Mouse (Mus musculus): ENCODE data around the gene Olfr1143. TPM values are rescaled to one million over a fixed set of nuclear protein-coding genes. Genes with fewer than 3 reads are reported as not detected.

Olfr1143 gene
- polyA plus RNA-seq (2012; rRNA removed; ENCODE audit: low replicate concordance) = not detected in 2 replicates

GRCm38 (mm10) chr2:87800292-87800691 lies at the start of gene Olfr1143:
TSS of gene Olfr1143 (plus strand) at chr2:87800592.

GRCm38 (mm10) chr2:87753891-87754290 lies 46.5 kb upstream of the Olfr1143 start, which contains the start of gene Olfr1141:
TSS of gene Olfr1141 (minus strand) at chr2:87753991.

DNA sequence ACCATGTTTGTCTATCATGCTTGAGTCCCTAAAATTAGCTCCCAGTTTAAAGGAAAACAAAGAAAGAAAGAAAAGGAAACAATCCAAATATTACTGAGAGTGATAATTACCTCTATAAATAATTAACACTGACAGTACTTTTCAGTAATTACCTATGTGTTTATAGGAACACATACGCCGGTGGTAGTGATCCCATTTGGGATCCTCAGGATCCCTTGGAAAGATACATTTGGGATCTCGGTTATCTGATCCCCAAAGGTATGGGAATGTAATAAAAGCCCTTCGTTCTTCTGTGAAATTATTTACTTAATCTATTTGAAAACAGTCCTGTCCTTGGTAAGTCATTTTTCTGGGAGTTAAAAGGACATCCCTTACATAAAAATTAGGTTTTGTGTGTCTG lies 21.2 kb upstream of the Olfr1143 start, which contains the start of gene Olfr152:
Olfr152 (plus strand) TSS at position 301 of the 400 bp plus-strand sequence.

DNA sequence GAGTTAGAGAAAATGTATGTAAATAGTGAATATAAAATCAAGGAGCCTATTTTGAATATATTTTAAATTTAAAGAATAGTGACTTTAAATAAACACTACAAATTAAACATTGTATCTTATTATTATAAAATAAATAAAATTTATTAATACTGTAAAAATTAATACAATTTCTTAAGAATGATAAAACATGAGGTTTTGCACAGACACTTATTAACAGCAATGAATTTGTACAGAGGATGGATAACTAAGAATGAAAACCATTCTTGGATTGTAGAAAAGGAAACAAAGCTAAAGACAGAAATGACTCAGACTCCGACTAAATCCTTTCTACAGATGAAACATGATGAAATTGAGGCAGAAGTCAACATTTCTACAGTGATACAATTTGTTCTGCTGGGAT lies 9.1 kb downstream of the Olfr1143 start, which contains the start of gene Olfr1145:
Olfr1145 (plus strand) TSS at position 301 of the 400 bp plus-strand sequence.

DNA sequence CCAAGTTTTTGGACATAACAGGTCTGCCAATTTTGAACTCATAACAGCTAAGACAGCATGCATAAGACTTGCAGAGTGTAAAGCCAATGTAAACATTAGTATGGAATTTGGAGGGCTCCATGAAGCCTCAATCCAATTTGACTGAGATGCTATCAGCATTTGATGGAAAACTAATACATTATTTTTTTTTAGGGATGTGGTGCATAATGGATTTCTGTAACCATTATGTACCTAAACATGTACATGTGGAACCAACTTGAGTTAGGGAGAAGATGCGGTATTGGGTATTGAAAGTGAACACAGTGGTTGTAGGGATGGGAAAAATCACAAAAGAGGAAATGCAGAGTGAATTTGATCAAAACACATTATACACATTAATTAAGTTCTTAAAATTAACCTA lies 29.8 kb downstream of the Olfr1143 start, which contains the start of gene Olfr1148:
Olfr1148 (plus strand) TSS at position 301 of the 400 bp plus-strand sequence.

GRCm38 (mm10) chr2:87843693-87844092 lies 43.3 kb downstream of the Olfr1143 start, which contains the start of gene Olfr1150-ps1:
TSS of gene Olfr1150-ps1 (plus strand) at chr2:87843993.

Other genes starting within 250 kb of the Olfr1143 start
- not detected in 2 replicates for gene Olfr1129, start 226.7 kb upstream of the Olfr1143 start, polyA plus RNA-seq (2012; rRNA removed; ENCODE audit: low replicate concordance)
- gene Olfr1130, start 194.4 kb upstream of the Olfr1143 start, polyA plus RNA-seq (2012; rRNA removed; ENCODE audit: low replicate concordance) = not detected in 2 replicates
- not detected in 2 replicates for gene Olfr1131, start 173.5 kb upstream of the Olfr1143 start, polyA plus RNA-seq (2012; rRNA removed; ENCODE audit: low replicate concordance)
- not detected in 2 replicates for gene Olfr1132, start 163.1 kb upstream of the Olfr1143 start, polyA plus RNA-seq (2012; rRNA removed; ENCODE audit: low replicate concordance)
- gene Olfr1133, start 153.2 kb upstream of the Olfr1143 start, polyA plus RNA-seq (2012; rRNA removed; ENCODE audit: low replicate concordance) = not detected in 2 replicates
- gene Olfr1134, start 142.1 kb upstream of the Olfr1143 start, polyA plus RNA-seq (2012; rRNA removed; ENCODE audit: low replicate concordance) = not detected in 2 replicates
- not detected in 2 replicates for gene Olfr1135, start 126.9 kb upstream of the Olfr1143 start, polyA plus RNA-seq (2012; rRNA removed; ENCODE audit: low replicate concordance)
- not detected in 2 replicates for gene Olfr1136, start 106.6 kb upstream of the Olfr1143 start, polyA plus RNA-seq (2012; rRNA removed; ENCODE audit: low replicate concordance)
- not detected in 2 replicates for gene Olfr1137, start 87.4 kb upstream of the Olfr1143 start, polyA plus RNA-seq (2012; rRNA removed; ENCODE audit: low replicate concordance)
- gene Olfr1138, start 60.6 kb upstream of the Olfr1143 start, polyA plus RNA-seq (2012; rRNA removed; ENCODE audit: low replicate concordance) = not detected in 2 replicates
- gene Olfr1140, start 56.8 kb upstream of the Olfr1143 start, polyA plus RNA-seq (2012; rRNA removed; ENCODE audit: low replicate concordance) = not detected in 2 replicates
- gene Olfr1141, start 46.6 kb upstream of the Olfr1143 start, polyA plus RNA-seq (2012; rRNA removed; ENCODE audit: low replicate concordance) = not detected in 2 replicates
- gene Olfr152, start 21.1 kb upstream of the Olfr1143 start, polyA plus RNA-seq (2012; rRNA removed; ENCODE audit: low replicate concordance) = not detected in 2 replicates
- not detected in 2 replicates for gene Olfr1145, start 9.2 kb downstream of the Olfr1143 start, polyA plus RNA-seq (2012; rRNA removed; ENCODE audit: low replicate concordance)
- gene Olfr1148, start 29.9 kb downstream of the Olfr1143 start, polyA plus RNA-seq (2012; rRNA removed; ENCODE audit: low replicate concordance) = not detected in 2 replicates
- not detected in 2 replicates for gene Olfr1150-ps1, start 43.4 kb downstream of the Olfr1143 start, polyA plus RNA-seq (2012; rRNA removed; ENCODE audit: low replicate concordance)
- not detected in 2 replicates for gene Olfr1151, start 55.3 kb downstream of the Olfr1143 start, polyA plus RNA-seq (2012; rRNA removed; ENCODE audit: low replicate concordance)
- not detected in 2 replicates for gene Olfr1152, start 65.9 kb downstream of the Olfr1143 start, polyA plus RNA-seq (2012; rRNA removed; ENCODE audit: low replicate concordance)
- not detected in 2 replicates for gene Olfr1153, start 94.4 kb downstream of the Olfr1143 start, polyA plus RNA-seq (2012; rRNA removed; ENCODE audit: low replicate concordance)
- gene Olfr1154, start 104.6 kb downstream of the Olfr1143 start, polyA plus RNA-seq (2012; rRNA removed; ENCODE audit: low replicate concordance) = not detected in 2 replicates
- gene Olfr1155, start 144.5 kb downstream of the Olfr1143 start, polyA plus RNA-seq (2012; rRNA removed; ENCODE audit: low replicate concordance) = not detected in 2 replicates
- gene Olfr1156, start 152.5 kb downstream of the Olfr1143 start, polyA plus RNA-seq (2012; rRNA removed; ENCODE audit: low replicate concordance) = not detected in 2 replicates
- not detected in 2 replicates for gene Olfr1157, start 167.7 kb downstream of the Olfr1143 start, polyA plus RNA-seq (2012; rRNA removed; ENCODE audit: low replicate concordance)
- gene Olfr74, start 174.1 kb downstream of the Olfr1143 start, polyA plus RNA-seq (2012; rRNA removed; ENCODE audit: low replicate concordance) = not detected in 2 replicates
- gene Olfr1158, start 189.5 kb downstream of the Olfr1143 start, polyA plus RNA-seq (2012; rRNA removed; ENCODE audit: low replicate concordance) = not detected in 2 replicates
- not detected in 2 replicates for gene Olfr1160, start 207.7 kb downstream of the Olfr1143 start, polyA plus RNA-seq (2012; rRNA removed; ENCODE audit: low replicate concordance)
- not detected in 2 replicates for gene Olfr1161, start 222.2 kb downstream of the Olfr1143 start, polyA plus RNA-seq (2012; rRNA removed; ENCODE audit: low replicate concordance)
- gene Olfr73, start 237.1 kb downstream of the Olfr1143 start, polyA plus RNA-seq (2012; rRNA removed; ENCODE audit: low replicate concordance) = not detected in 2 replicates

Data from subcutaneous adipose tissue, adult 2 months (tissue).